Mouse (Mus musculus): Measurements from ENCODE around the gene Gck. TPM values are rescaled to one million over a fixed set of nuclear protein-coding genes. Genes with fewer than 3 reads are reported as not detected.

Gene Gck
- total RNA-seq, 4 experiments from 2014 or later: 2.8 to 5.4 (median 4.0) TPM

- no peak for DNase-seq
Measured at GRCm38 (mm10) chr11:5870069-5870468, 79.8 kb downstream of the Gck start.

GRCm38 (mm10) chr11:5869331-5869730, 80.5 kb downstream of the Gck start:
- no peak for DNase-seq

- no peak for DNase-seq
Measured at GRCm38 (mm10) chr11:5868324-5868723, 81.6 kb downstream of the Gck start.

DNA sequence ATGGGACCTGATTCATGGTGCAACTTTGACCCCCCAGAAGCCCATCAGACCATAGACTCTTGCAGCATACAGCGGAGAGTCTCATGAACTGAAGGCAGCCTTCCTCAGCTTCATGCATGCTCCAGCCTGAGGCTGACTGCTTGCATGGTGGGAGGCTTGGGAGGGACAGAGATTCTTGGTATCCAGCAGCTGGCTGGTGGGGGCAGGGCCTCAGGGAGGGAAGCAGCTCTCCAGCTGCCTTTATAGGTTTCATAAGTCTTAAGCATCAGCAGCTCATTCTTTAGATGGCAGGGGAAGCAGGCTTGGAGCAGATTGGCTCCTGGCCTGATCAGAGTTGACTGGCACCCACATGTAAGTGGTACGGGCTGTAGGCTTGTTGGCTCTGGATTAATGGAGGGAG, 82.7 kb downstream of the Gck start:
- no peak for DNase-seq

- peak; percentile 88 for DNase-seq
Measured at GRCm38 (mm10) chr11:5862394-5863105, 87.3 kb downstream of the Gck start.

- peak; percentile 82 for DNase-seq
Measured at GRCm38 (mm10) chr11:5861678-5862393, 88.0 kb downstream of the Gck start, which contains the start of gene Aebp1. Gene Aebp1 (plus strand): TSS chr11:5861947.

- DNase-seq: no peak
Measured at GRCm38 (mm10) chr11:5860639-5861038, 89.2 kb downstream of the Gck start.

DNA sequence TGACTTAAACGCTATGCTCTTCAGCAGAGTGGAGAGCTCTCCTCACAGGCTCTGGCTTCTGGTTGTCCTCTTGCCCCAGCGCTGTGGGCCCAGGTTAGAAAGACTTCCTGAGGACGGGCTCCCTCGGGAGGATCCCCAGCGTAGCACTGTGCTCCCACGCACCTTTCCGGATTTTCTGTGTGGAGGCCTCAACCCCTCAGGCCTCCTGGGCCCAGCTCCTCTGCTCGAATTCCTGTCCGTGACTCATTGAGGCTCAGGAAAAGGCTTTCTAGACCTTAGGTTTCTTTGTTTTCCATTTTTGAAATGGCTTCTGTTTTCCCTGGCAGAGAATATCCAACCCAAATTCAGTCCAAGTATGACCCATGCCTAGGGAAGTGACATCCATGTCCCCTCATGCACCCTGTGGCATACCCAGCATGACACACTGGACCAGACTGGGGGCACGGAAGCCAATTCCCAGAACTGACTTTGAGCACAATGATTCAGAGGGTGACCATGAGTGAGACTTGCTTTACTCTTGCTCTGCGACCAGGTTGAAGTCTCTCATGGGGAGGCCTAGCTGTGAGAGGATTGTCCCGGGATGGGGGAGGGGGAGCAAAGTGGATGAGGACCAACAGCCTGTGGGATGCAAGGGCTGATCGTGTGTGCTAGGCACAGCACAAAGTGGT, 89.9 kb downstream of the Gck start:
- no peak for DNase-seq

DNA sequence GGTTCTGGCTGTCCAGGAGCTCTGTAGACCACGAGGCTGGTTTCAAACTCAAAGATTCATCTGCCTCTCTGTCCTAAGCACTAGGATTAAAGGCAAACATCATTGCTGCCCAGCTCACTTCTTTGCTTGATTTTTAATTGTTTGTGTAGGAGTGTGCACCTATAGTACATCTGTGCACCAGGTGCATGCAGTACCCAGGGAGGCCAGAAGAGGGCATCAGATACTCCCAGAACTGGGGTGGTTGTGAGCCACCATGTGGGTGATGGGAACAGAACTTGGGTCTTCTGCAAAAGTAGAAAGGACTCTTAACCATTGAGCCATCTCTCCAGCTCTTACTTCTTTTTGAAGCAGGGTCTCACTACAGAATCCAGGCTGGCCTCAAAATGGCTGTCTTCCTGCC, 91.2 kb downstream of the Gck start:
- DNase-seq: no peak

DNA sequence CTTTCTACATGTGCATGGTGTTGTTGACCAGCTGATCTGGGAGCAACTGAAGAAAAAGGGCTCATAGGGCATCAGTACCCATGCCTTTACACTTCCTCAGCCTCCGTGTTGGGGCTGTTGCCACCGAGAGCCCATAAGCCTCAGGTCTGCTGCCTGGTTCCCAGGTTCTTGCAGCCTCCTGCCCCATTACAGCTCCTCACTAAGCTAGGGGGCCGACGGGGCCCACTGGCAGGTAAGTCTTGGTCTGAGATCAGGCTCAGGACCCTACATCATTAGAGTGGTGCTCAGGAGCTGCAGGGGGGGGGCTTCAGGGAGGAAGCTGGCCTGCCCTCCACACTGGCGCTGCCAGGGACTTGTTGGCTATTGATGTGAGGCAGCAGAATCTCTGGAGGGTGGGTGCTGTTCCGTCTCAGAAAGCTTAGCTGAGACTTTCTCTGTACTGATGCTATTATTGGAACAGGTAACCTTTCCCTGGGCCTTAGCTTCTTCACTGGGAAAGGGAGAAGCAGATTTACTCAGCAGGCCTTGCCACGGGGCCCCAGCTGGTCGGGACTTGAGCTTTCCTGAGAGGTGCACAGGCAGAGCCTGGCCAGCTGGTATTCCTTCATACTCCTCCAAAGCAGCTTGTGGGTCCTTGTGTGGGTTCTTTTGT, 93.3 kb downstream of the Gck start:
- no peak for DNase-seq

- no peak for DNase-seq
Measured at GRCm38 (mm10) chr11:5855902-5856301, 94.0 kb downstream of the Gck start.

- DNase-seq: no peak
Measured at GRCm38 (mm10) chr11:5855481-5855880, 94.4 kb downstream of the Gck start.

DNA sequence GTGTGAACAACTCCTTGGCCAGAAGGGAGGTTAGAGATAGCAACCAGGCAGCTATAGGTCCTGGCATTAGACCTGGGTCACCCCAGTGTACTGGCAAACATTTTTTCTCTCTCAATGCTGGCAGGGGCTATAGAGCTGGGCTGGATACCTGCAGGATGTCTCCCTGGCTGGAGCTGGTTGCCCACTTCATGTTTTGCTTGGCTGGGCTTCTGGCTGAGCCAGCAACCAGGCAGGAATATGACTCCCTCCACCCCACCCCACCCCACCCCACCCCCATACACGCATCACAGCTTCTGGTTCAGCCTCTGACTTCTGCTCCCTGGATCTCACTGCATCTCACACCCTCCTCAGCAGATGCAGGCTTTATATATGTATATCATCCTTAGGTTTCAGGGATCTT, 97.6 kb downstream of the Gck start:
- DNase-seq: no peak

GRCm38 (mm10) chr11:5851021-5851736, 98.7 kb downstream of the Gck start:
- DNase-seq: no peak

Other genes starting within 250 kb of the Gck start
- gene Mrps24, start 234.4 kb downstream of the Gck start, total RNA-seq (2022): 100 to 1,000 TPM; 102 to 222 (median 154) TPM
- gene Urgcp, start 187.7 kb downstream of the Gck start, total RNA-seq (2022): 10 to 100 TPM; 63.6 to 83.8 (median 65.6) TPM
- gene Dbnl, start 161.6 kb downstream of the Gck start, total RNA-seq (2022): 10 to 100 TPM; 70.7 to 98.8 (median 74.0) TPM
- not detected for gene Pgam2, start 146.3 kb downstream of the Gck start, total RNA-seq (2022)
- gene Polm, start 112.1 kb downstream of the Gck start, total RNA-seq (2022): 10 to 100 TPM in 2 of 4 experiments, 1 to 10 TPM in 2; 8.0 to 14.7 (median 11.5) TPM
- gene Aebp1, start 88.1 kb downstream of the Gck start, total RNA-seq (2022): 100 to 1,000 TPM; 443 to 768 (median 514) TPM
- 10 to 100 TPM; 39.6 to 67.0 (median 51.5) TPM for gene Pold2, start 71.8 kb downstream of the Gck start, total RNA-seq (2022)
- gene Myl7, start 51.3 kb downstream of the Gck start, total RNA-seq (2022): under 1 TPM in 1 of 4 experiments, not detected in 3; 0.73 TPM
- 10 to 100 TPM; 73.5 to 98.2 (median 85.7) TPM for gene Ykt6, start 5.6 kb upstream of the Gck start, total RNA-seq (2022)
- gene Camk2b, start 116.3 kb upstream of the Gck start, total RNA-seq (2022): 10 to 100 TPM; 13.2 to 25.8 (median 20.0) TPM
- gene A730071L15Rik, start 249.9 kb upstream of the Gck start, total RNA-seq (2022): under 1 TPM in 2 of 4 experiments, not detected in 2; 0.17 to 0.30 TPM

Data from adrenal gland, adult 8-10 months (tissue).